Mouse (Mus musculus) megakaryocyte, embryonic 14.5 days (primary cell): ENCODE data around the gene Slfn2. TPM values are rescaled to one million over a fixed set of nuclear protein-coding genes. Genes with fewer than 3 reads are reported as not detected.

ENCODE experiments used
- H3K27me3 ChIP-seq: replicated peaks from 2 replicates; pipeline ENCODE3; 2012; ENCODE audit warnings: inconsistent platforms
- H3K36me3 ChIP-seq: replicated peaks from 2 replicates; pipeline ENCODE3; 2012; ENCODE audit warnings: low read length, inconsistent platforms, mixed read lengths
- H3K4me1 ChIP-seq: 2 replicates; pipeline ENCODE4 v1.6.1; 2012; ENCODE audit warnings: inconsistent platforms
- H3K4me3 ChIP-seq: replicated peaks from 2 replicates; pipeline ENCODE3; 2012; ENCODE audit warnings: moderate library complexity, mild to moderate bottlenecking, inconsistent platforms
- H3K9me3 ChIP-seq: 2 replicates; pipeline ENCODE4 v1.6.1; 2012; ENCODE audit warnings: inconsistent platforms
- FLI1 ChIP-seq: IDR thresholded peaks from 2 replicates; pipeline ENCODE4 v1.6.1; 2012; ENCODE audit warnings: low read length, inconsistent platforms, mixed read lengths
- GATA1 ChIP-seq: IDR thresholded peaks from 3 replicates; pipeline ENCODE4 v1.6.1; 2012; ENCODE audit warnings: mixed read lengths, low read length, inconsistent platforms, borderline replicate concordance
- polyA plus RNA-seq: library from polyadenylated mRNA; stranded (reverse); fragments of >175 nt; gene quantifications from 2 replicates; pipeline ENCODE4 v1.2.3, GENCODE M21; 2012; ENCODE audit warnings: low replicate concordance; ENCODE audit not compliant: insufficient read depth

Slfn2 gene
- polyA plus RNA-seq, 1 experiment: 9.0 TPM

- TF ChIP-seq GATA1 (no peak), FLI1 (no peak)
- no peaks in the 10 kb centered on the region for H3K36me3 ChIP-seq
- H3K4me1 ChIP-seq: peaks cover 14% of the 10 kb centered on the region
- no peaks in the 10 kb centered on the region for H3K9me3 ChIP-seq
- peak within 1 kb of the TSS; percentile 68 for H3K4me3 ChIP-seq
- H3K27me3 ChIP-seq: peaks cover 15% of the 10 kb centered on the region
Observed at GRCm38 (mm10) chr11:83116597-83117227, 51.8 kb downstream of the Slfn2 start, which contains the start of gene Slfn1. Slfn1 (plus strand) TSS chr11:83116849.

GRCm38 (mm10) chr11:83118056-83118455 is 53.1 kb downstream of the Slfn2 start:
- Histone ChIP-seq H3K27me3 (peaks cover 17% of the 10 kb centered on the region), H3K4me3 (peak overlapping the region; percentile 67), H3K9me3 (no peaks in the 10 kb centered on the region), H3K36me3 (no peaks in the 10 kb centered on the region), H3K4me1 (peaks cover 14% of the 10 kb centered on the region)
- TF ChIP-seq GATA1 (no peak), FLI1 (no peak)

Other genes starting within 250 kb of the Slfn2 start
- 5.6 and 33.5 TPM in 2 replicates for gene Rffl, start 193.9 kb upstream of the Slfn2 start, polyA plus RNA-seq
- gene Rad51d, start 174.5 kb upstream of the Slfn2 start, polyA plus RNA-seq: 1.3 and 11.6 TPM in 2 replicates
- not detected in 2 replicates for gene Fndc8, start 173.0 kb upstream of the Slfn2 start, polyA plus RNA-seq
- gene Nle1, start 156.7 kb upstream of the Slfn2 start, polyA plus RNA-seq: 24.4 and 25.1 TPM in 2 replicates
- gene Unc45b, start 154.6 kb upstream of the Slfn2 start, polyA plus RNA-seq: not detected in 2 replicates
- gene Slfn5, start 113.8 kb upstream of the Slfn2 start, polyA plus RNA-seq: 1.5 TPM in 1 of 2 replicates, not detected in the other
- 1.9 TPM in 1 of 2 replicates, not detected in the other for gene Slfn9, start 73.3 kb upstream of the Slfn2 start, polyA plus RNA-seq
- gene Slfn8, start 44.3 kb upstream of the Slfn2 start, polyA plus RNA-seq: 1.3 TPM in 1 of 2 replicates, not detected in the other
- 0.28 TPM in 1 of 2 replicates, not detected in the other for gene Slfn1, start 51.7 kb downstream of the Slfn2 start, polyA plus RNA-seq
- gene Slfn4, start 110.1 kb downstream of the Slfn2 start, polyA plus RNA-seq: 0.03 TPM in 1 of 2 replicates, not detected in the other
- 0.07 TPM in 1 of 2 replicates, not detected in the other for gene Slfn3, start 126.2 kb downstream of the Slfn2 start, polyA plus RNA-seq
- 1.4 TPM in 1 of 2 replicates, not detected in the other for gene Slfn14, start 221.6 kb downstream of the Slfn2 start, polyA plus RNA-seq
- 3.7 and 13.6 TPM in 2 replicates for gene Ap2b1, start 233.9 kb downstream of the Slfn2 start, polyA plus RNA-seq
- 2.2 and 9.8 TPM in 2 replicates for gene Pex12, start 237.5 kb downstream of the Slfn2 start, polyA plus RNA-seq